Mouse (Mus musculus) T-helper 17 cell (primary cell): ENCODE measurements at regions not wholly inside any gene's neighbourhood (a gene's known extent, or its start where the extent isn't known, plus 50 kb on each side); places are given as distances from the start of the nearest gene placed in this dataset.

Source experiments
- in situ Hi-C, 2 experiments: fragments of 300-600 bp; cut with MboI, MseI; formaldehyde crosslinking; loops; 1 replicate in 1 of 2; 2 replicates in 1 of 2; pipeline ENCODE4 v1.15.1; 2025; ENCODE audit warnings: high pct_unique_total_duplicates in 2 of 2

DNA sequence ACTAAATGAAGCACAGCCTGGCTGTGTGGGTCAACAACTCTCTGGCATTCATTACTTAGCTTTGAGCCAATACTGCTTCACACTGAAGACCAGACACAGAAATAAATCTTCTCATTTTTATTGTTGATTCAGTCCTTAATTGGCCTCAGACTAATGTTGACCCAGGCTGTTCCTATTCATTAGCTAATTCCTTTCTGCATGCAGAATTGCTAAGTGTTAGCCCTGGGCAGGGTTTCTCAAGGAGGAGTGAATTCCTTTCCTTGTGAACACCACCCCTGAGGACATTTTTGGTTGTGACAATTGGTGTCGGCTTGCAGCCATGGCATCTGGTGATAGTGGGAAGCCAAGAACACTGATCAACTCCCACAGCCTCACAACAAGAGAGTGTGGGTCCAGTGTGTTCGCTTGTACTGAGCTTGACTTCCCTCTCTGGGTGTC, 179.5 kb downstream of the Cavin4 start:
- in situ Hi-C loops = no loop called here

- in situ Hi-C loops = no loop called here
These were observed 188.0 kb upstream of the Plppr1 start for GRCm38 (mm10) chr4:48871105-48871504.

GRCm38 (mm10) chr4:48889074-48889592, 169.9 kb upstream of the Plppr1 start:
- in situ Hi-C loops = no loop called here

DNA sequence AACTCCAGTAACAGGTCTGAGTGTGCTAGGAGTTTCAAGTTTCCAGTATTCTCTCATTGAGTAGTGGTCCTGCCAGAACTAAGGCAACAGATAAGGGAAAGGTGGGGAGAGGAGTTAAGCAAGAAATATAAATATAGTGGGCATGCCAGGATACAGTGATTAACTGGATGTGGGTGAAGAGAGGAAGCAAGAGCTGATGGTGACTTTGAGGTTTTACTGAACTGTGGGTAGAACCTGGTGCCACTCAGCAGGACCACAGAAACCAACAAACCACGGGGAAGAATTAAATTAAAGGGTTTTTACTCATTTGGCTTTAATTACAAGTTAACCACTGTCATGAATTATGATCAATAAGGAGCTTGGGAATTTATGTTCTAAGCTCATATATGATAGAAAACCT, 154.5 kb upstream of the Plppr1 start:
- in situ Hi-C loops = no loop called here

- in situ Hi-C loops = no loop called here
These were observed 153.7 kb upstream of the Plppr1 start for GRCm38 (mm10) chr4:48905196-48905867.

- in situ Hi-C loops = no loop called here
These were observed 149.9 kb upstream of the Plppr1 start for GRCm38 (mm10) chr4:48909161-48909560.

DNA sequence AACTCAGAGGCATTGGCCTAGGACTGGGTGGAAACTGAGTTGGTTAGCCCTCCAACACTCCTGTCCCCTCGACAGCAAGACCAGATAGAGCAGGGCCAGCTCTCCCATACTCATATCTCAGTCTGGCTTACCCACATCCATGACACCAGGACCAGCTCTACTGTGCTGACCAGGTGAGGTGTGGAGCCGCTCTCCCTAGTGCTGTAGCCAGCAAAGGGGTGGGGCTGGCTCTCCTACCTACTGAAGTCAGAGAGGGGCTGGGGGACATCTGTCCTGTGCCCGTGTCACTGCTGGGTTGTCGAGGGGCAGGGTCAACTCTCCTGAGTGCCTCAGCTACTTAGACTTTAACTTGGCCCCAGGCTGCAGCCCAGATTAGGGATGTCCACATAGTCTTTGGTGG, 145.8 kb upstream of the Plppr1 start:
- in situ Hi-C loops = no loop called here

- in situ Hi-C loops = no loop called here
These were observed 134.3 kb upstream of the Plppr1 start for GRCm38 (mm10) chr4:48924576-48925459.

GRCm38 (mm10) chr4:48938420-48938819, 120.7 kb upstream of the Plppr1 start:
- in situ Hi-C loops = no loop called here

GRCm38 (mm10) chr4:48938892-48939291, 120.2 kb upstream of the Plppr1 start:
- in situ Hi-C loops = no loop called here

DNA sequence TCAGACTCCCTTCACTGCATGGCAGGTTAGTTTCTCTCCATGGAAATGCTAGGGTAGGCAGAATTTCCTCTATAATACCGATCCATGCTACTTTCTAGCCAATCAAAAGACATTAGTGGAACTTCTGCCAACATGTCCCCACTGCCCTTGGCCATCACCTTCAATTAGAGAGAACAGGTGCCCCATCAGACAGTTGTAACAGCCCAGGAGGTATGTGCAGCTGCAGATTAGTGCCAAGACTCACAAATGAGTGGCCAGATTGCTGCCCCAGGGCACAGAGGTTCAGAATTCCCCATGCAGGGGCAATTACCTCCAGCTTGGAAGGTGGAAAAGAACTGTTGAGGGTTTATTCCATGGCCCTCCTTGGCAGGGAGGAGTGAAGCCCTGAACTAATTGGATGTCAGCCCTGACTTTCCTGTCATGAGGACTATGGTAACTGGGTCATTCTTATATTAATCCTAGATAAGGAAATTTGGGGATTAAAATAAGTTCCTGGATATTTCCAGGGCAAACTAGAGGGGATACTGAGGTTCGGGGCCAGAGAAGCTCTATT, 113.7 kb upstream of the Plppr1 start:
- in situ Hi-C loops = no loop called here

DNA sequence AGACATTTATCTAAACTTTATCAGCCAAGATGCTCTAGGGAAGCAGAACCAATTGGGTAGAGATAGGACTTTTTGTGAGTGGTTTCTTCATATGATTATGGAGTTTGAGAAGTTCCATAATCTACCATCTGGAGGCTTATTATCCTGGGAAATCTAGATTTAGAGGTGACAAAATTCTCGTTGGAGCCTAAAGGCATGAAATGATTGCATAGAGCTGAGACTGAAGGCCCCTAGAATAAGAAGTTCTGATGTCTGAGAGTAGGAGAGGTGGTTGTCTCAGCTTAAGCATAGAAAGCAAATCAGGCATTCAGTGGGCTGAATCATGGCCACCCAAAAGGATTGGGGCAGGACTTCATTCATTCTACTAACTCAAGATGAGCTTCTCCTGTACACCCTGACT, 106.1 kb upstream of the Plppr1 start:
- in situ Hi-C loops = no loop called here

DNA sequence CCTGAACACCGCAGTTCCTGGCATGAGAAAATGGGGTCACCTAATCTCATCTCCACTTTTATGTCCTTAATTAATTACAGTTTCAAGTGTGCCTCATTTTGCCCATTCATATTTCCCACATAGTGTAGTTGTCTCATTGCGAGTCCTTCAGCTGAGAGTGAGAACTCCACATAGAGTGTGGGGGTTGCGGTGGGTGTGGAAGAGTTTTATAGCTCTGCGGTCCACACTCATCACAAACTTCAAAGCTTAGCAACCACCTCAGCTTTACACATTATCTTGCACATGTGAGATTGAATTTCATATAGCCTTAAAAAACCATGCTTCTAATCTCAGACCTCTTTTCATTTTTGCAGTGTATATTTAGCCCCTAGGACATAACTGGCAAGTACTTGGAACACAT, 83.3 kb upstream of the Plppr1 start:
- in situ Hi-C loops = no loop called here

DNA sequence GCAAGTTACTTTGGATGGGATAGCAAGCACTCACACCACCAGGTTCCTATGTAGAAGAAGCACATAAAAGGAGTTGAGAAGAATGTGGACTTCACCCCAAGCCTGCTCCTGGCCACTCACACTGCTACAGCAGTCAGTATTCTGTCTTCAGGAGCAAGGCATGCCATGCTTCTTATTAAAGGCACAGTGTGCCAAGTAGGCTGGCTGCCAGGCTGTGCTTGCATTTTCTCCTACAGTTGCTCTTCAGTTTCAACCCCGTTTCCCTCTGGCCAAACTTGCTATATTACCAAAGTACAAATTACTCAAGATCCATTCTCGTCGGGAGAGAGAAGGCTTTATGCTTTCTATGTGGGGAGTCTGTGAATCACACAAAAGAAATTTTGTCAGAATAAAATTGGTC, 67.1 kb upstream of the Plppr1 start:
- in situ Hi-C loops = no loop called here
